Mouse (Mus musculus) embryo, embryonic 11 days (tissue): ENCODE results near the gene Acoxl.

Source experiments
- DNase-seq: peaks from one replicate; pipeline ENCODE4 v3.0.0-alpha.2; 2015

Acoxl gene

DNA sequence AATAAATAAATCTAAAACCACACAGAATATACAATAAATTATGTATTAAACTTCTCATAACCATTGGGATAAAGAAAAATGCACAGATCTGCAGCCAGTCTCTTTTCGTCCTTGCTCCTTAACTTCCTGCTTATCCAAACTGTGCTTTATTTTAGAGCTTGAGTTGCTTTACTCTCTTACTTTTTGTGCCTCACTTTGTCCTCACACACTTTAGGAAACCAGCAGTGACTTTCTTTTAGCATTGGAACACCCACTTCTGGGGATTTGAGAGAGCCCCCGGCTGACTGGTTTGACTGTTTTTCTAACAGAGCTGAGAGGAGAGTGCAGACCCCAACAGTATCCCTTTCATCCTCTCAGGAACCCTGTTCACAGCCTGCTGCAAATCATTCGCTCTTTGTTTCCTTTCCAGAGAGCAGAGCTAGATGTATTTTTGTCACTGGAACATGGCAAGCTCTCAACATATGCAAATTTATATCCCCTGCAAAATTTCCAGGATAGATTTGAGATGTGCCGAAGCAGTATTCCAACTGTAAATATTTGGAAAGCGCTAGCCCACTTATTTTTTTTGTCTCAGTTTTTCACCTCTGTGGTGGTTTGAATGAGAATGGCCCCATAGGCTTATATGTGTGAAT lies 199.7 kb downstream of the Acoxl start:
- DNase-seq, result no peak

DNA sequence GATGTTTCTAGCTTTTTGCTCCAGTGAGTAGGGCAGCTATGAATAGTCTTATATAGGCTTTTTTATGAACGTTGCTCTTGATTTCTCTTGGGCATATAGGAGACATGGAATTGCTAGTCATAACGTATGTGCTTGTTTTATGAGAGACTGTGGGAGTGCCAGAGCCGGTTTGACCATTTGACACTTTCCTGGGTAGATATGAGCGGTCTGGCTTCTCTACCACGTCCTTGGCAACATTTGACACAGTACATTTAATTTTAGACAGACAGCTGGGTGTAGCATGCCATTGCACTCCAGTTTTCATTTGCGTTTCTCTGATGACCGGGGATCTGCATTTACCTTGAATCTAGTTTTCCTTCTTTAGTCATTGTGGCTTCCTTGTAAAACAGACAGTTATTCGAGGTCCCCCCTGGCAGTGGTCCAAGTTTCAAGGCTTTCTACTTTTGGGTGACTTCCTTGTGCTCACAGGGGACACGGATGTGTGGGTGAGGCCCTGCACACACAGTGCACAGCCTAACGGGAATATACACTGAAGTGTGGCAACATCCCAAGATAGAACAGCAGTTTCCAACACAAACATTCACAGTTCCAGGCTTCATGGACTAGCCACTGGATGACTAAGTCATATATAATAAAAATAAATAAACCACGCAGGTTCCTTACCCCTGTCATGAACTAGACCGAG lies 202.5 kb downstream of the Acoxl start:
- no peak for DNase-seq

- DNase-seq, result no peak
Observed at GRCm38 (mm10) chr2:128046454-128046853, 207.8 kb downstream of the Acoxl start.

GRCm38 (mm10) chr2:128054905-128055304 lies 216.2 kb downstream of the Acoxl start:
- no peak for DNase-seq

- DNase-seq, result no peak
Observed at GRCm38 (mm10) chr2:128057872-128058271, 219.2 kb downstream of the Acoxl start.

- DNase-seq, result no peak
Observed at GRCm38 (mm10) chr2:128058627-128059026, 220.0 kb downstream of the Acoxl start.

DNA sequence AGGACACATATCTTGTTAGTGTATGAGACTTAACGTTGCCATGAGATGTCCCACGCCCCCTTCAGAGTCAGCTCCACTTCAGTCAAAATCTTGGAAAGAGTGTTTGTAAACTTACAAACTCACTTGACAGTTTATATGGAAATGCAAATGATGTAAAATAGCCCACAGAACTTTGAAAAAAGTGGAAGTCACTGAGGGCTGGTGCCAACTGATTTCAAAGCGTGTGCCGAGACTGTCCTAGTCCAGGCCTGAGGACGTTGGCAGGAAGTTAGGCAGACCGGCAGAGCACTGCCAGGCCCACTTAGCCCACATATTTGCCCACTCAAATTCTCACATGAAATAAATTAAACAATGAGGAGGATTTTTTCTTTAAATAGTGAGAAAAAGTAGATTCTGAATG lies 221.5 kb downstream of the Acoxl start:
- DNase-seq, result no peak

DNA sequence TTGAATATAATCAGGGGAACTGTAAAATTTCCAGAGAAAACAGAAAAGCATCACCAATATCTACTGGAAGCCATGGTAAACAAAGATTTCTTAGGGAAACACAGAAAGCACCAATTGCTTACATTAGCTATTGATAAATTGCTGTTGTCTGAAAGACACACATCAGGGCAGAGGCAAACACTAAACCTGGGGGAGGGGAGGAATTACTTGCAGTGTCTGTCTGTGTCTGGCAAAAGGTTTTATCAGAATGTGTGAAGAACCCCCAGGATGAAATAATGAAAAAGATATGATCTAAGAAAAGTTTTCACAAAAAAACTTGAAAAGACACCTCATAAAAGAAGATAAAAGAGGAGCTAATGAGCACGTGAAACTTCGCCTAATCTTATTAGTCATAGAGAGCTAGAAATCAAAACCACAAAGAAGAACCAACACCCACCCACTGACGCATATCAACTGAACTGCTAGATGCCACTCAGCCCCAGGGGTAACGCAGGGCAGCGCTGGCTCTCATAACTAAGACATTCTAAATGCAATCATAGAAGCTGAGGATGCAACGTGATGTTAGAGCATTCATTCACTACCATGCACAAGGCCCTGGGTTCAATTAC lies 222.1 kb downstream of the Acoxl start:
- DNase-seq, result no peak

DNA sequence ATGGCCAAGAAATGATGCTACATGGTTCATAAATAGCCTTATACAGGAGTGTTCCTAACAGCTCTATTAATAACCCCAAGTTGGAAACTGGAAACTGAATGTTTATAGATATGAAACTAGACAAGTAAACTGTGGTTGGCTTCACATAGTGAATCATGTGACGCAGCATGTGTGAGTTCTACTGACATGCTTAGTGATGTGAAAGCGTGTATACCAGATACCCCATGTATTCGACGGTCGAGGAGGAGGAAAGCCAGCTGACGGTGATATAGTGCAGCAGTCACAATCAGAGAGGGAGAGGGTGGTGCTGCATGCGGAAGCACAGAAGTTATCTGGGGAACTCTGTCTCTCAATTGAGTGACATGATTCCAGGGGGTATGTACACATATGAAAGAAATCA lies 222.8 kb downstream of the Acoxl start:
- DNase-seq, result no peak

- no peak for DNase-seq
Observed at GRCm38 (mm10) chr2:128062756-128063155, 224.1 kb downstream of the Acoxl start.

GRCm38 (mm10) chr2:128065013-128065412 lies 226.3 kb downstream of the Acoxl start:
- DNase-seq, result no peak

DNA sequence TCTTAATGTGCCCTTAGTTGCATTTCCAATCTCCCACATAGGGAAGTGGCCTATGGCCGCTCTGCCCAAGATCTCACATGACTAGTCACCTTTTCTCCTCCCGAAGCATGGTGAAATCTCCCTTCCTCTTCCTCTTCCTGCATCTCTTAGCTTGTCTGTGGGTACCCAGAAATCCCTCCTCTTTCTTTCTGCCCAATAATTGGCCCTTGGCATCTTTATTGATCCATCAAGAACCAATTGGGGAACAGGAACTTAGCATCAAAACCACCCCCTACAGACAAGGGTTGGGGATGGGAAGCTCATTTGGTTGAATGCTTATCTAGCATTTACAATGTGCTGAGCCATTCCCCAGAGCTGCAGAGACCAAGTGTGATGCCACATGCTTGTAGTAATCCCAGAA lies 226.9 kb downstream of the Acoxl start:
- DNase-seq, result no peak

- DNase-seq, result no peak
Observed at GRCm38 (mm10) chr2:128067162-128067561, 228.5 kb downstream of the Acoxl start.

DNA sequence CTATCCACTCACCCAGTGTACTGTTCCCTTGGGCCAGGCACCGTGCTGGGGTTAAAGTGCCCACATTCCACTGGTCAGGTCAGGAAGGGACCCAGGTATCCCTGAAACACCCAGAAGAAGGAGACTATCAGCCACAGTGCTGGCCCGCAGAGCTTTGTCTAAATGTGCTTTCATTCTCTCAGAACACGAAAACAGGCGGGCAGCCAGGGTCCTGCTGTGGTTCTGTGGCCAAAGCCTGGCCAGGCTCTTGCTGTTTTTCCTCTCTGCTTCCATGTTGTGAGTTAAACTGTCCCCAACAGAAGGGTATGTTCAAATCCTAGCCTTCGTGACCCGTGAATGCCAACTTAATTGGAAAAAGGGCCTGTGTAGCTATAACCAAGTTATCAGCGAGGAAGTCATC lies 228.9 kb downstream of the Acoxl start:
- no peak for DNase-seq

- no peak for DNase-seq
Observed at GRCm38 (mm10) chr2:128068176-128068575, 229.5 kb downstream of the Acoxl start.

- no peak for DNase-seq
Observed at GRCm38 (mm10) chr2:128069025-128069424, 230.3 kb downstream of the Acoxl start.

- DNase-seq, result no peak
Observed at GRCm38 (mm10) chr2:128071791-128072190, 233.1 kb downstream of the Acoxl start.

DNA sequence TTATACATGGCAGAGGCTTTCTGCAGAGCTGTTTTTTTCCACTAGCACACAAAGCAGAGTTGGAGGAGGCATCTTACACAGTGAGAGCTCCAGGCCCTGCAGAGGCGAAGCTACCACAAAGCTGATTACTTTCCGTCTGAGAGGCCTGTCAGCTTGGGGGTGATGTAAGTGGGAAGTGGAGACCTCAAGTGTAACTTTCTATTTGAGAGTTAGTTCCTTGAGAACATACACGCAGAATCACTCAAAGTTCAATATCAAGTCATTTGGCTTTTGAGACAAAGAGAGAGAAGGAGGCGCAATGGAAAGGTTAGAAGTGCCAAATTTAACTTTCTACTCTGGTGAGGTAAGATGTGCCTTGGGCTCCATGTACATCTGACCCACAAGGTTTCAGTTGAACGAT lies 234.3 kb downstream of the Acoxl start:
- no peak for DNase-seq

DNA sequence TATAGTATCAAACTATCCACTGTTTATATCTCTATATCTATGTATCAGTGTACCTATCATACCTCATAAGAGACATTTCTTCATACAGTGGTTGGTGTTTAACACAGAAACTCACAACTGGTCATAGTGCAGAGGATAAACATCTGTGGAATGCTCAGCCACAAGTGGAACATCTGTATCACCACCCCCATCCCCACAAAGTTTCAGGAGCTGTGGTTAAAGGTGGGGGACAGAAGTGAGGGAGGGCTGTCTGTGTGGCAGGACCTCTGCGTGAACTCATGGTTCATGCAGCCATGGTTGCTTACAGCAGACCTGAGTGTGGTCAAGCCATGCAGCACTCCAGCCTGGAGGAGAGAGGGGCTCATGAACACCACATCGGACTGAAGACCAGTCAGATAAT lies 234.9 kb downstream of the Acoxl start:
- no peak for DNase-seq

DNA sequence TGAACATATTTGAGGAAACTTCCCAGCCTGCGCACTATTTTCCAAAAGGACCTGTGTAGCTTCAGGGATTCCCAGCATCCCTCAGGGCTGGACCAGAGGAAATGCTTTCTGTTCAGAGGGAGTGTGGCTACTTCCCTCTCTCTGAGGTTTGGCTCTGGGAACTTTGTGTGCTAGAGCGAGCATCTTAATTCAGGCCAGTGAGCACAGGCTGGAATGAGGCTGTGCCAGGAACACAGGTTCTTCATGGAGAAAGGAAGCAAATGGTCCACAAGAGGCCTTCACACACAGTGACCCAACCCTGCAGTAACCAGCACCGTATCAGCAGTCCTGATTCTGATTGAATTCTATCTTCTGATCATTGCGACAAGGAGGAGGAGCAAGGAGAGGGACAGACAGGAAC lies 238.3 kb downstream of the Acoxl start:
- no peak for DNase-seq

GRCm38 (mm10) chr2:128078859-128079258 lies 240.2 kb downstream of the Acoxl start:
- DNase-seq, result peak; percentile 53

DNA sequence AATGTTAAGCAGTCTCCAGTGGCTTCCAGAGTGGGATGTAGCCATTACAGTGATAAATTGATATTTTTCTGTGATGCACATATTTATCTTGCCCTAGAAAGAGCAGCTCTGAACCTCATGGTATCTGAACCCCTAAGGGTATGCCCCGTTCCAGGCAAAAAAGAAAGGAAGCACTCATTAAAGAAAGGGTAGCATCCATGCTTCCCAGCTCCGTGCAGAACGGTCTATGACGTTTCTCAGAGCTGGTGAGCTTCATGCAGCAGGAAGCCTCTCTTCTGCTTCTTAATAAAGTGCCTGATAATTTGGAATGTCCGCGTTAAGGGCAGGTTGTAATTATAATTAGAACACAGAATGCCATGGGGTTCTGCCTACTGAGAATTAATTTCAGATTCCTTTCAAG lies 240.6 kb downstream of the Acoxl start:
- no peak for DNase-seq

DNA sequence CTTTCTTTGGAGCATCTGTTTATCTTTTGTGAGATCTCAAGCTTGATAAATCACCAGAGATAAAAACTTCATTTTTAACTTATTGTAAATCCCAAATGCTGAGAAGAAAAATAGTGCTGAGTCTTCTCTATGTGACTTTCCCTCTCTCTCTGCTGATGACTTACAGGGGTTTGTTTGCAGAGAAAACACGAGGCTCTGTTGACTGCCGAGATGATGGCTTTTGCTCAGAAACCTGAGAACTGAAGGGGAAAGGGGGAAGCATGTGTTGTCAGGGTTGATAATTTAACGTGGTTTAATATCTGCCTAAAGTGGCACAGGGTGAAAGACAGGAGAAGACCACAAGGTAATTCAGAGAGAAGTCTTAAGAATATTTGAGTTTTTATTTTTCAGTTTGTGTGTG lies 245.2 kb downstream of the Acoxl start:
- no peak for DNase-seq

GRCm38 (mm10) chr2:128084607-128085006 lies 245.9 kb downstream of the Acoxl start:
- DNase-seq, result no peak

- DNase-seq, result no peak
Observed at GRCm38 (mm10) chr2:128085481-128085880, 246.8 kb downstream of the Acoxl start.
